Mouse (Mus musculus): ENCODE measurements around the gene Chic1. TPM values are rescaled to one million over a fixed set of nuclear protein-coding genes. Genes with fewer than 3 reads are reported as not detected.

Chic1 gene
- total RNA-seq, 2 experiments from 2014 or later: 0.12 TPM; not detected in 1

GRCm38 (mm10) chrX:103427677-103428076 lies 71.4 kb downstream of the Chic1 start:
- peak; percentile 31; the same call in 1 of the 2 replicates for ATAC-seq (replicated peaks; ENCODE audit: poor library complexity)

- ATAC-seq (replicated peaks; ENCODE audit: poor library complexity): no peak
These were observed 76.0 kb downstream of the Chic1 start for GRCm38 (mm10) chrX:103432293-103432692.

- no peak for ATAC-seq (replicated peaks; ENCODE audit: poor library complexity)
These were observed 81.7 kb downstream of the Chic1 start for GRCm38 (mm10) chrX:103438023-103438422.

- ATAC-seq (replicated peaks; ENCODE audit: poor library complexity): peak; percentile 73; the same call in 1 of the 2 replicates
These were observed 84.5 kb downstream of the Chic1 start for GRCm38 (mm10) chrX:103440803-103441202.

GRCm38 (mm10) chrX:103443755-103444154 lies 87.5 kb downstream of the Chic1 start:
- ATAC-seq (replicated peaks; ENCODE audit: poor library complexity): peak; percentile 71

Other genes with a start within 250 kb of the Chic1 start
- gene Nap1l2, start 169.8 kb upstream of the Chic1 start, total RNA-seq (2015): not detected in 2 replicates
- gene Nap1l2, start 169.8 kb upstream of the Chic1 start, total RNA-seq (2017): not detected in 2 replicates
- gene Cdx4, start 35.1 kb upstream of the Chic1 start, total RNA-seq (2015): not detected in 2 replicates
- gene Cdx4, start 35.1 kb upstream of the Chic1 start, total RNA-seq (2017): not detected in 2 replicates
- gene Tsx, start 58.0 kb downstream of the Chic1 start, total RNA-seq (2015): not detected in 2 replicates
- gene Tsx, start 58.0 kb downstream of the Chic1 start, total RNA-seq (2017): not detected in 2 replicates
- gene Gm26992, start 65.5 kb downstream of the Chic1 start, total RNA-seq (2015): 3.1 TPM in 1 of 2 replicates, not detected in the other
- gene Gm26992, start 65.5 kb downstream of the Chic1 start, total RNA-seq (2017): not detected in 2 replicates